Mouse (Mus musculus) ovary, adult 18-20 months (tissue): ENCODE measurements around the gene Vps52.
"Not testable (repeated sequence)": the region's sequence is repeated elsewhere in the genome, so short reads cannot be mapped to it uniquely, and the experiment has no call there.

Experiments
- DNase-seq: peaks from one replicate; pipeline ENCODE4 v3.0.0; 2022; ENCODE audit warnings: low spot score, mixed read lengths

Vps52 gene

DNA sequence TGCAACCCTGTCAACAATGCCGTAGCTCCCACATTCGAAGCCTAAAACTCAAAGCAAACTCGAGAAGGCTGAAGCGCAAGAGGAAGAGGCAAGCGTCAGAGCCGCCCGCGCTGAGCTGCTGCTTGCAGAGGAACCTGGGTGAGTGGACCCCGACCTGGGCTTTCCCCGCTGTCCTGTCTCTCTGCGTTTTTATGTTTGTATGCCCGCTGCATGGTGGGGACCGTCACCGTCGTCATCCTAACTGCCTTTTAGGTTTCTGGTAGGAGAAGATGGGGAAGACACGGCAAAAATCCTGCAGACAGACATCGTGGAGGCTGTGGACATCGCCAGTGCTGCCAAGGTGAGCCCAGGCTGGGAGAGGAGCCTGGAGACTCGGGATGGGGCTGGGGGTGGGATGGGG, 14.2 kb upstream of the Vps52 start:
- DNase-seq: no peak

DNA sequence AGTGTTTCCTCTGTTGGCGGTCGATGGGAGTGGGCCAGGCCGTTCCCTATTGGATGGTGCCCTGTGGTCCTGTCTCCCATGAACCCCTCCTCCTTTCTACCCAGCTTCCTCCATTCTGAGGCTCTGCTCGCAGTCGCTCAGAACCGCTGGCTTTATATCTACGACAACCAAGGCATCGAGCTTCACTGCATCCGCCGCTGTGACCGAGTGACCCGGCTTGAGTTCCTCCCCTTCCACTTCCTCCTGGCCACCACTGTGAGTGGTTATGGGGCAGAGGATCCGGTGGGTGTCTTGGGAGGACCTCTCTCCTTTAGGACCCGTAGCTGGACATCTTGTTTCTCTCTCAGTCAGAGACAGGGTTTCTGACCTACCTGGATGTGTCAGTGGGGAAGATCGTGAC, 12.2 kb upstream of the Vps52 start:
- no peak for DNase-seq

DNA sequence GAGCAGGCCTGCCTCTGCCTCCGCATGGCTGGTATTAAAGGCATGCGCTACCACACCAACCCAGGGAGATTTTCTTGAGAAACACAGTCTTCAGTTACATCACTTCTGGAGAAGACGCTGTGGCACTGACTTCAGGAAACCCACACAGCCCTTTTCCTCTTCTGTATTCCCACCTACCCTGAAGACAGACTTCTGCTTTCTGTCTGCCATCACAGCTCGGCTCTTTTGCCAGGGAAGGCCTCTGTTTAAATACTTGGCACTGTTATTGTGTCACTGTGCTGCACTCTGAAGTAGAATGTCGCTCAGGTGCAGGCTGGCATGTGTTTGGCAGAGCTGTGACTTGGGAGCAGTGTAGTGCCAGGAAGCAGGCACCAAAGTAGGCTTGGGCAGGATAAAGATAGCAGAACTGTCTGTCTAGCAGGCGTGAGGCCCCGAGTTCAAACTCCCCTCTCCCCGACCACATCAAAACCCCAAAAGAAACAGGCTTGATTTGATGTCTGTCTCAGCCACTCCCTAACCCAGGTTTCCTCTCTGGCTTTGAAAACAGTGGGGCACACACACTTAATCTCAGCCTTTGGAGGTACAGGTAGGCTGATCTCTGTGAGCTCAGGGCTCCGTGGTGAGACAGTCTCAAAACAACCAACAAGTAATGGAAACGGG, 8.1 kb upstream of the Vps52 start:
- DNase-seq: no peak

DNA sequence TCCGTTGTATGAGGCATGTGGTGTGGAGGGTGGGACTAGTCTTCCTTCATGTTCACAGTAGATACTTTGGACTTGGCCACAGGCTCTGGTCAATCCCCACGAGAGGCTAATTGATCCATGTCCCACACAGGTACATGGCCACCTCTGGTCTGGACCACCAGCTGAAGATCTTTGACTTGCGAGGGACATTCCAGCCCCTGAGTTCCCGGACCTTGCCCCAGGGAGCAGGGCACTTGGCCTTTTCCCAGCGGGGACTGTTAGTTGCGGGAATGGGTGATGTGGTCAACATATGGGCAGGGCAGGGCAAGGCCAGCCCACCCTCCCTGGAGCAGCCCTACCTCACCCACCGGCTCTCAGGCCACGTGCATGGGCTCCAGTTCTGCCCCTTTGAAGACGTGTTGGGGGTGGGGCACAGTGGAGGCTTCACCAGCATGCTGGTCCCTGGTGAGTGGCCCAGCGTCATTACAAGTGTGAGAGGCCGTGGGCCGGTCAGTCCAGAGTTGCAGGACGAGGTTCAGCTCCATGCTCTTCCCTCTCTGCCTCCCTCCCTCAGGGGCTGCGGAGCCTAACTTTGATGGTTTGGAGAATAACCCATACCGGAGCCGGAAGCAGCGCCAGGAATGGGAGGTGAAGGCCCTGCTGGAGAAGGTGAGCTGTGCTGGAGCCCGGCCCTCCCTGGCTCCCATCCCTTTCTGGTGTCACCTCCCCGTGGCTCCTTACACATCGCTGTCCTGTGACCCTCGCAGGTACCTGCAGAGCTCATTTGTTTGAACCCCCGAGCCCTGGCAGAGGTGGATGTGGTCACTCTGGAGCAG, 7.3 kb upstream of the Vps52 start:
- DNase-seq: no peak

DNA sequence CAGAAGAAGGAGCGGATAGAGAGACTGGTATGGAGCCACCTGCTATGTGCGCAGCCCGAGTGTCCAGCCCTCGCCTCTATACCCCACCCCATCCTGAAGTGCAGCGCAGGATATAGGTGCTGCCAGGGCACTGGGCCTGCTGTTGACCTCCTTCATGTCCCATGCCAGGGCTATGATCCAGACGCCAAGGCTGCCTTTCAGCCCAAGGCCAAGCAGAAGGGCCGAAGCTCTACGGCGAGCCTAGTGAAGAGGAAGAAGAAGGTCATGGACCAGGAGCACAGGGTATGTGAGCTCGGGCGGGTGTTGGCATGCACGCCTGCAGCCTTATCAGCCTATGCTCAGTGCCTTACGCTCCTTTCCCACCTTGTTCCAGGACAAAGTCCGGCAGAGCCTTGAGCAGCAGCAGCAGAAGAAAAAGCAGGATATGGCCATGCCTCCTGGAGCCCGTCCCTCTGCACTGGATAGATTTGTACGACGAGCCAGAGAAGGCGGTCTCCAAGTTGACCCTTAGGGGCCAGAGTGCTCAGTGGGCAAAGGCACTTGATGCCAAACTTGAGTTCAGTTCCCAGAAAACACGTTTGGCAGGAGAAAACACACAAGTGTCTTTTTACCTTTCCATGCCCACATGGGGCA, 6.6 kb upstream of the Vps52 start:
- peak; percentile 62 for DNase-seq

DNA sequence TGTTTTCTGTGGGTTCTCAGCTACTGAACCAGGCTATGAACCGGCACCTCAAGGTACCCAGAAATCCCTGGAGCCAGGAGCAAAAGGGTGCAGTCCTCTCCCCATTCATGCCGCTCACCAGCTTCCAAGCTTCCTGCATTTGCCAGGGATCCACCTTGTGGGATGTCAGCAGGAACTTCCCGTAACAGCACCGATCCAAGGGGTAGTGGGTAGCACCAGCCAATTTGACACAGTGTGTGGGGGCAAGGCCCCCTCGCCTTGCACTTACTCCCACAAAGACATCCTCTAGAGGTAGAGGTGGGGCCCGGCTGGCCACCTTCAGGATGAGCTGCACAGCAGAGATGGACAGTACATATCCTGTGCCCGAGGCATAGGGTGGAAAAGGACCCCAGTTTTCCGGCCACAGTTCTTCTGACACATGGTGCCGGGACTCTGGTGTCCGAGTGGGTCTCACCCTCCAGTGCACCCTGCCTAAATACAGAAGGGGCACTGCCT, 5.4 kb upstream of the Vps52 start:
- DNase-seq: no peak

DNA sequence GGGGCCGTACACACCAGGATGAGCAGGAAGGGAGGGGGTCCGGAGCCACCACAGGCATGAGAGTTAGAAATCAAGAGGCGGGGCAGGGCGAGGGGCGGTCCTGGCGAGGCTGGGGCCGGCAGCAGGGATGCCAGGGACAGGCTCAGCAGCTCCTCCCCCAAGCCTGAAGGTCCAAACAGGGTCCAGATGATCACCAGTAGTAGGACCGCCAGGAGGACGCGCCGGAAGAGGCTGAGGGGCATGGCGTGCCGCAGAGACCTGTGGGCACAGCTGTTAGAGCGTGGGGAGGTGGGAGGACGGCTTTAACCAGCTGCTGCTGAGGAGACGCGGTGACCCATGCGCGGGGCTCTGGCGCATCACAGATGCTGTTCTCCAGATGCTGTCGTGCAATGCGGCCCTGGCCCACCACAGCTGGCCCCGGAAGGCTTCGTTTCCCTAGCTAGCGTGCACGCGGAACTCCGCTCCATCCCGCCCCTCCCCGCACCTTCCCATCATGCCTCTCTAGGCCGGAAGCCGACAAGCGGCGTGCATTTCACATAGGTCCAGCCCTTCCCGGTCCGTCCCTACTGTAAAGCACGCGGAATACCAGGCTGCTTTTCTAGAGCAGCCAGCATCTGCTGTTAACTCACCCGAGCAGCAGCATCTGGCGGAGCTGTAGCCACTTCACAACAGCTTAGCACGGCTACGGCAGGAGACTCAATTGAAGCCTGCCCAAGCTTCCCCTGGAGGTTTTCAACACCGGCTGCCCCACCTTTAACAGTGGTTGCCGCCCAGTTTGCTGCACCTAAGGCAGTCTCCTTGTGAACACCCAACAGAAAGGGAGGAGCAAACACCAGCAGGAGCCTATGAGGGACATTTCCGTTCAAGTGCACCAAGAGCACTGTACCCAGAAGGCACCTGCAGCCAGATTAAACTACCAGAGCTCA, 4.3 kb upstream of the Vps52 start, which contains the start of gene B3galt4:
Gene B3galt4 (minus strand): TSS at position 468 of the 926 bp plus-strand sequence.
- DNase-seq: peak; percentile 79

DNA sequence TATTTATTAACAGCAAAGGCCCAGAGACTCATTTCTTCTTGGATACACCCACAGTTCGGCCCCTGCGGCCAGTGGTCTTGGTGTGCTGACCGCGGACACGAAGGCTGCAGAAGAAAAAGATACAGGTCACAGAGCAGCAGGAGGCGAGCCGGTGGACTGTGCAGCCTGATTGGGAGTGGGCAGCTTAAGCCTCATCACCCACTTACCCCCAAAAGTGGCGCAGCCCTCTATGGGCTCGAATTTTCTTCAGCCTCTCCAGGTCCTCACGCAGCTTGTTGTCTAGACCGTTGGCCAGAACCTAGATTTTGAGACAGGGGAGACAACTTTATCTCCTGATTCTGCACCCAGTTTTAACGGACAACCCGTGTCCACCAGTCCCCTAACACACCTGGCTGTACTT, 3.6 kb upstream of the Vps52 start:
- DNase-seq: not testable (repeated sequence)

DNA sequence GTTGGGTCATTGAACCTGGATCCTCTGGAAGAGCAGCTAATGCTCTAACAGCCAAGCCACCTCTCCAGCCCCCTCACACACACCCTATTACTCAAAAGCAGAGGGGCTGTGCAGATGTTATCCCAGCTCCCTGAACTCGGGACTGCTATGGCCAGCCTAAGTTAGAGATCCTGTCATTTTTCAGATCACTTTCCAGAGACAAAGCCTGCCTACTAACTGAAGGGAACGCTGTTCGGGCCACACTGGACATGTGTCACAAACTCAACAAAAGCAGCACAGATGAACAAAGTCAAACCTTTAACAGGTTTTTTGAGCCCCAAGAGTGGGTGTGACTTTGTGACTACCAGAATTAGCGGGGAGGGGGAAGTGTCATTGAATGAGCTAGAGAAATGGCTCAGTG, 2.7 kb upstream of the Vps52 start:
- no peak for DNase-seq

DNA sequence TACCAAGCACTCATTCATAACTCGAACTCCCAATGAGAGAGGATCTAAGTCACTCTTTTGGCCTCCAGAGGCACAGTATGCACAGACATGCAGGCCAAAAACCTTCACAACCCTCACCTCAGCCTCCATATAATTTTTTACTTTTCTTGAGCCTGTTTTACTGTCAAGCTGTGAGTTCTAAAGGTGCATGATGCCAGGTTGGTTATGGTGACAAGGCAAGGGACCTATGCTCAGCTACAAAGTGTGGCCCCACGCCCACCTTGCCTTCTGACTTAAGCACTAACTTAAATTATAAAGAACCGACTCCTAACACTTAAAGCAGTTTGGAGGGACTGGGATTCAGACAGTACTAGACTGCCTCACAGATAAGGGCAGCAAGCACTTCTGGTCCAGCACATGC, 2.3 kb upstream of the Vps52 start:
- no peak for DNase-seq

DNA sequence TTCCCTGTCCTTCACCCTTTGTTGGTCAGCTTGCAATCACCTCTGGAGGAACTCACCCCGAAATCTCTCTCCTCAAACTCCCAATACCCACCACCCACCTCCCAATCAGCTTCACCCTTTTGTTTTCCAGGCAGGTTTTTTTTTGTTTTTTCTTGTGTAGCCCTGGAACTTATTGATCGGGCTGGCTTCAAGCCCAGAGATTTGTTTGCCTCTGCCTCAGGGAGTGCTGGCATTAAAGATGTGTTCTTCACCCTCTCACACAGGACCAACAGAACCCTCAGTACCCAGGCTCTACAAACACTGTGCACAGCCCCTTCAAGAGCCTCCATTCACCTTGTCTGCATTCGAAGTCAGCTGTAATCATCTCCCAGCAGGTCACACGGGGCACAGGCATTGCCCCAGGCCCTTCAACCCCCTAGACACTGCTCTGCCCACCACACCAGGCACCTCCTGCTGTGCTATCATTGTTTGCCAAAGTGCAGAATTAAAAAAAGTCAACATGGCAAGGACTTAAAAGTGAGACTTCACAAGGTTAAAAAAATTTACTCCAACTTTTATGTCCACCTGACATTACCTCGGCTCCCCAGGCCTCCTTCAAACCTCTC, 1.5 kb upstream of the Vps52 start:
- DNase-seq: no peak

DNA sequence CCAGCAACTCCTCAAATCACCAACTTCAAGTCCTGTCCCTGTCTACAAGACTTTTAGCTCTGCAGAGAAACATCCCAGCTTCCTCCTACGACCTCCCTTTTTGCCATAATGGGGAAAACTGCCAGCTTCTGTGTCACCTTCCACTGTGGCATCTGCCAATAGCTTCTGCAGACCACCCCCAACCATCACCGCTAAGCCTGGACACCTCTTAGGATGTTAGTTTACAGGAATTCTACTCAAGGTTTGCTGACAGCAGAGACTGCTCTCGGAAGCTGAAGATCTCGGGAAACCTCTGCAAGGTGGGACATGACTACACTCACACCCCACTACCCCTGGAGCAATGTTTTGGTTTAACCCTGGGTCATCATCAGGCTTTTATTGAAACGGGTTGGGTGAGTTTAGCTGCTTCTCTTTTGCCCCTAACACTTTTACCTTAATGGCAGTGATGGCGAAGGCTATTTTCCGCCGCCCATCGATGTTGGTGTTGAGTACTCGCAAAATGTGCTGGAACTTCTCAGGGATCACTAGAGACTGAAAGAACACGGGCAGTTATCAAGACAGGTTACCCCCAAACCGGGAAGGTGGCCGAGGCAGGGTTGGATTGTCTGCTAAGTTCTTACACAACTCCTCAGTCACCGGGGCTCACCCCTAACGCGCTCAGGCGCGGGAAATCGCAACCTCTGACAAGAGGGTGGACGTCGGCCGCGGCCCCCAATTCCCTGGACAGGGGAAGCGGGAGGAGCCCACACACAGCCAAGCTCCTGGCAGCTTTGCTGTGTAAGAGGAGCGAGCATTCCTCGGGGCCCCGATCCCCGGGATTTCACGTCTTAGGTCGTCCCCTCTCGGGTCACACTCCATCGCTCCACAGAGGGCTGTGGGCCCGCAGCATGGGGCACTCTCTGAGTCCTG, 712 bp upstream of the Vps52 start:
- no peak for DNase-seq

DNA sequence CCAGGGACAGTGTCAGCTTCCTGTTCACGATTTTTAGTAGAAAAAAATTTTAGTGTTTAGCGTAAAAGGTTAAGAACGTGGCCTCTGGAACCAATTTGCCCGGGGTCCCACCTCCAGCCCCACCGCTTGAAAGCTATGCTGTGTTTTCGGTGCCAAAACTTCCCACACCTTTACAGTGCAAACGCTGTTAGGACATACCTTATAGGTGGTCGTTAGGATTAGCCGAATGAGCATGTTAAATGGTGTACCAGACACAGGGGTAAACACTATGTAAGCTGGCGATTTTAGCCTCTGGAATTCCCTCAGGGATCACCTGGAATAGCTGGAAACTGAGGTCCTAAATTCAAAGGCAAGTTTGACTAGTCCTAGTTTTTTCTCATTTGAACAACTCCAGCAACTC, 724 bp downstream of the Vps52 start:
- no peak for DNase-seq

DNA sequence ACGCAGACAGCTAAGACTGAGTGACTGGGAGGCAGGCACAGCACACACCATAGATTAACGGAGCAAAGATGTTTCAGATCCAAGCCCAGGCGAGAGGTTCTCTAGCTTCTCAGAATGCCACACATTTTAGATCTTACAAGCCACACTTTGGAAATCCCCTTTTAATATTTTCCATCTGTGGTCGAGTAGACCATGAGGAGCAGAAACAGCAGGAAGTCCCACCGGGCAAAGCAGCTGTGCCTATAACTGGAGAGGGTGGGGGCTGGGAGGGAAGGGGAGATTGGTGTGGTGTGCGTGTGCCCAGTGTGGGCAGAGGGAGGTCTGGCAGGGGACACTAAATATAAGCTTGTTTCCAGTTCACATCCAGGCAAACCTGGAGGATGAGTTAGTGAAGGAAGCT, 1.9 kb downstream of the Vps52 start:
- no peak for DNase-seq

DNA sequence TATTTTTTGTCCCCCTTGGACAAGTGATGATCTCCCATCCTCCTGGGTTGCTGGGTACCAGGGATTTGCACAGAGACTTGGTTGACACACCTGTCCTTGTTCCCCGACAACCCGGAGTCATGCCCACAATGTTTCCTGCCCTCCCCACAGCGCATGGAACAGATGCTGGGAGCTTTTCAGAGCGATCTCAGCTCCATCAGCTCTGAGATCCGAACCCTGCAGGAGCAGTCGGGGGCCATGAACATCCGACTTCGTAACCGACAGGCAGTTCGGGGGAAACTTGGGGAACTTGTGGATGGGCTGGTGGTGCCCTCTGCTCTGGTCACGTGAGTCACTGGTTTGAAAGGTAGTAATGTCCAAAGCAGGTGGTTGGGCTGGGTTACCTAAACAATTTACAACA, 2.8 kb downstream of the Vps52 start:
- DNase-seq: no peak

DNA sequence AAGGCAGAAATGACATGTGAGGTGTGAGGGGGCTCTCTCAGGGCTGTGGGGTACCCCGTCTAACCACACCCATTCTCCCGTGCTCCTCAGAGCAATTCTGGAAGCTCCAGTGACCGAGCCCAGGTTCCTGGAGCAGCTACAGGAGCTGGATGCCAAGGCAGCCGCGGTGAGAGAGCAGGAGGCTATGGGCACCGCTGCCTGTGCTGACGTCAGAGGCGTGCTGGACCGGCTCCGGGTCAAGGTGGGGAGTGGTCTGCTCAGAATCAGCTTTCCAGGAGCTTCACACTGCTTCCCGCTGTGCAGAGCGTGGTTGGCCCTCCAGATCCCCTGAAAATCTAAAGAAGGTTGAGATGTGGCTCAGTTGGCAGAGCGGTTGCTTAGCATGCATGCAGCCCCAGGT, 3.5 kb downstream of the Vps52 start:
- no peak for DNase-seq

DNA sequence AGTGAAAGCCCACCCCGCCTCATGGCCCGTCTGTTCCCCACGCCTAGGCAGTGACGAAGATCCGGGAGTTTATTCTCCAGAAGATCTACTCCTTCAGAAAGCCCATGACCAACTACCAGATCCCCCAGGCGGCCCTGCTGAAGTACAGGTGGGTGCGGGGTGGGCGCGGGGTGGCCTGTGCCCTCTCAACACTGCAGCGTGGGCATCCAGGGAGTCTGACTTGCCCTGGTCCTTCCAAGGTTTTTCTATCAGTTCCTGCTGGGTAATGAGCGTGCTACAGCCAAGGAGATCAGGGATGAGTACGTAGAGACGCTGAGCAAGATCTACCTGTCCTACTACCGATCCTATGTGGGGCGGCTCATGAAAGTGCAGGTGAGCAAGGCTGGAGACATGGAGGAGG, 4.3 kb downstream of the Vps52 start:
- DNase-seq: no peak

DNA sequence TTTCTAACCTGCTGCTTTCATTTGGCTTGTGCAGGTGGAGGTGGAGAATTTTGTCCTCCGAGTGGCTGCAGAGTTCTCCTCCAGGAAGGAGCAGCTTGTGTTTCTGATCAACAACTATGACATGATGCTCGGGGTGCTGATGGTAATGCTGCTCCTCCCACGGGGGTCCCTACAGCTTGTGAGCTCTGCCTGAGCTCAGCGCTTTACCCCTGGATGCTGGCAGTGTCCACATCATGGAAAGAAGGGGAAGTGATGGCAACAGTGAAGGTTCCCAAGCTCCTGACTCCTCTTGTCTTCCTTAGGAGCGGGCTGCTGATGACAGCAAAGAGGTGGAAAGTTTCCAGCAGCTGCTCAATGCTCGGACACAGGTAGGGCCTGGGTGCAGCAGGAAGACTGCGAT, 7.3 kb downstream of the Vps52 start:
- DNase-seq: no peak

DNA sequence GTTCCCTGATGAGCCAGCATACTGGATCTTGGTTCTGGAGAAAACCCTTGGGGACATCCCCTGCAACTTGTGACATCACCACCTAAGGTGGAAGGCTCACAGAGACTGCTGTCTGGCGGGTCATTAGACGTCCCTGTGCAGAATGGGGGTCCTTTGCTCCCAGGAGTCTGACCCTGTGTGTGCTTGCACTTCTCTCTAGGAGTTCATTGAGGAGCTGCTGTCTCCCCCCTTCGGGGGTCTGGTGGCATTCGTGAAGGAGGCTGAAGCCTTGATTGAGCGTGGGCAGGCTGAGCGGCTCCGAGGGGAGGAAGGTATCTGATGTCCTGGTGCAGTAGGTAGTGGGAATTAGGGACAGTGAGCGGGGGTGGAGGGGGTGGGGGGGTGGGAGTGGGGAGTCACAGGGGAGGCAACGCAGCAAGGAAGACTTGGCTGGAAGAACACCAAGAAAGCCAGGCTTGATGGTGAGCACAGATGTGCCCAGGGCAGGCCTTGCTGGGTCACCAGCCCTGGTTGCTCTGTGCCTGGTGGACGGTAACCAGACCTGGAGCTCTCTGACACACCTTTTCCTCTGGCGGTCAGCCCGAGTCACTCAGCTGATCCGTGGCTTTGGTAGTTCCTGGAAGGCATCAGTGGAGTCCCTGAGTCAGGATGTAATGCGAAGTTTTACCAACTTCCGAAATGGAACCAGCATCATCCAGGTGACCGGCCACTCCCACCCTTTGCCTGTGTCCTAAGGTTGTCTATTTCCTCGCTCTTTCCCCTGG, 9.7 kb downstream of the Vps52 start:
- no peak for DNase-seq
